Mouse (Mus musculus) heart, embryonic 13.5 days (tissue): ENCODE data around the gene Abtb2. TPM values are rescaled to one million over a fixed set of nuclear protein-coding genes. Genes with fewer than 3 reads are reported as not detected.

ENCODE experiments used
- ATAC-seq: fragments of 200-750 bp; cut with Nextera tagmentation; 2 replicates; pipeline ENCODE4 v1.8.0; 2017; ENCODE audit warnings: moderate TSS enrichment; ENCODE audit not compliant: insufficient number of reproducible peaks, low FRiP score, low TSS enrichment; ENCODE audit errors: extremely low read depth
- H3K27ac ChIP-seq: fragments of 300-500 bp; sonication (generic); replicated peaks from 2 replicates; pipeline ENCODE4 v1.5.1; 2015; ENCODE audit warnings: moderate library complexity, mild to moderate bottlenecking, inconsistent platforms
- H3K27me3 ChIP-seq: fragments of 300-500 bp; sonication (generic); replicated peaks from 2 replicates; pipeline ENCODE4 v1.6.1; 2015; ENCODE audit warnings: mild to moderate bottlenecking, inconsistent platforms
- H3K36me3 ChIP-seq: fragments of 300-500 bp; sonication (generic); 2 replicates; pipeline ENCODE4 v1.6.1; 2015; ENCODE audit warnings: mild to moderate bottlenecking, inconsistent platforms
- H3K4me1 ChIP-seq: fragments of 300-500 bp; sonication (generic); 2 replicates; pipeline ENCODE4 v1.6.1; 2015; ENCODE audit warnings: inconsistent platforms
- H3K4me2 ChIP-seq: fragments of 300-500 bp; sonication (generic); 2 replicates; pipeline ENCODE4 v1.6.1; 2015; ENCODE audit warnings: inconsistent platforms, mild to moderate bottlenecking, moderate library complexity
- H3K4me3 ChIP-seq: fragments of 300-500 bp; sonication (generic); 2 replicates; pipeline ENCODE4 v1.5.1; 2015; ENCODE audit warnings: moderate library complexity, mild to moderate bottlenecking, inconsistent platforms
- H3K9ac ChIP-seq: fragments of 300-500 bp; sonication (generic); 2 replicates; pipeline ENCODE4 v1.6.1; 2015; ENCODE audit warnings: inconsistent platforms, mild to moderate bottlenecking, moderate library complexity
- H3K9me3 ChIP-seq: fragments of 300-500 bp; sonication (generic); 2 replicates; pipeline ENCODE4 v1.6.1; 2016; ENCODE audit warnings: inconsistent platforms
- WGBS: fragments of 180-500 bp; shearing (Covaris S2); methylation state at CpG from one replicate; pipeline ENCODE4 v1.1.7; 2015; ENCODE audit warnings: mixed read lengths; 5-methylcytosine and 5-hydroxymethylcytosine counted together
- polyA plus RNA-seq: library from polyadenylated mRNA; unstranded; fragments of >200 nt; fragmentation: Nextera tagmentation; extraction: Ambion mirVana; gene quantifications from 2 replicates; pipeline ENCODE4 v1.2.1, GENCODE M21; 2015

Gene Abtb2
- polyA plus RNA-seq, 1 experiment from 2014 or later, result 17.4 TPM

GRCm38 (mm10) chr2:103690828-103691227, 124.7 kb downstream of the Abtb2 start:
- Histone ChIP-seq H3K27ac (peak overlapping the region; percentile 37; the same call in 1 of the 2 replicates), H3K9me3 (no peaks in the 10 kb centered on the region), H3K27me3 (no peaks in the 10 kb centered on the region), H3K9ac (no peak overlapping the region), H3K36me3 (peaks cover 4% of the 10 kb centered on the region), H3K4me1 (peaks cover 29% of the 10 kb centered on the region), H3K4me2 (no peak overlapping the region), H3K4me3 (no peak overlapping the region)
- WGBS, result 64% methylated on average over 5 of the region's 5 CpGs
- ATAC-seq, result no peak

DNA sequence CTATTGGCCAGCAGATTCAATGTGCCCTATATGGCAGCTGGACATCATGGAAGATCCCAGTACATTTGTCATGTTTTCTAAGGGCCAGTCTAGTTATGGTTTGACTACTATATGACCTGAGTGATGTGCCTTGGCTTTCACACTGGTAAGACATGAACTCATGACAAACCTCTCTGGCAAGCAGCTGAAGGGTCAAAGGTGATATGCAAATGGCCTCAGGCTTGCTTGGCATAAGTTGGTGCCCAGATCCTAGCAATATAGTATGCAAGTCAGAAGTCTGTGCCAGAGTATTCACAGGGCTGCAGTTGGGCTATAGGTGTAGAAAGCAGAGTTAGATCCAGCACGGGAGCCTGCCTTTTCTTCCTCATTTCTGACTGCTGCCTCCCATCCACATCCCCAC, 125.2 kb downstream of the Abtb2 start:
- no peaks in the 10 kb centered on the region for H3K27me3 ChIP-seq
- no peak overlapping the region for H3K4me3 ChIP-seq
- peaks cover 4% of the 10 kb centered on the region for H3K36me3 ChIP-seq
- WGBS, result 76% methylated on average over 1 of the region's 1 CpGs
- no peak overlapping the region for H3K27ac ChIP-seq
- no peaks in the 10 kb centered on the region for H3K9me3 ChIP-seq
- peaks cover 28% of the 10 kb centered on the region for H3K4me1 ChIP-seq
- H3K4me2 ChIP-seq, result no peak overlapping the region
- no peak for ATAC-seq
- no peak overlapping the region for H3K9ac ChIP-seq

DNA sequence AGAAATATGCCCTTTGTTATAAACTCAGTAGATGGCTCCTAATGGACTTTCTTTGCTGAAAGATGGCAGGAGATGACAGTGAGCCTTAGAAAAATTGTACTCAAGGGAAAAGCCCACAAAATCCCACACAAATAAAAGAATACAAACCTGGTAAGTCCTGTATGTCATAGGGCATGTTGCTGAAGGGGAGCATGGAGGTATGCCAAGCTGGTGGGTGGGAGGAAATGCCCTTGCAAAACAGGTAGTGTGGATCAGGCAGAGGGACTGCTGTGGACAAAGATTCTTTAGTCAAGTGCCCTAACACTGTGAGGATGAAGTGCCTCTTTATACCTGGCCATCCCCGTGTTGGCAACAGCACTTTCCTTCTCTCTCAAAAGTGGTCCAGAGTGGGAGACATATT, 126.7 kb downstream of the Abtb2 start:
- Histone ChIP-seq H3K36me3 (peaks cover 4% of the 10 kb centered on the region), H3K4me1 (peaks cover 28% of the 10 kb centered on the region), H3K27ac (no peak overlapping the region), H3K4me3 (no peak overlapping the region), H3K9me3 (no peaks in the 10 kb centered on the region), H3K9ac (no peak overlapping the region), H3K4me2 (no peak overlapping the region), H3K27me3 (no peaks in the 10 kb centered on the region)
- ATAC-seq, result no peak
- WGBS, result 62% methylated on average over 1 of the region's 1 CpGs

DNA sequence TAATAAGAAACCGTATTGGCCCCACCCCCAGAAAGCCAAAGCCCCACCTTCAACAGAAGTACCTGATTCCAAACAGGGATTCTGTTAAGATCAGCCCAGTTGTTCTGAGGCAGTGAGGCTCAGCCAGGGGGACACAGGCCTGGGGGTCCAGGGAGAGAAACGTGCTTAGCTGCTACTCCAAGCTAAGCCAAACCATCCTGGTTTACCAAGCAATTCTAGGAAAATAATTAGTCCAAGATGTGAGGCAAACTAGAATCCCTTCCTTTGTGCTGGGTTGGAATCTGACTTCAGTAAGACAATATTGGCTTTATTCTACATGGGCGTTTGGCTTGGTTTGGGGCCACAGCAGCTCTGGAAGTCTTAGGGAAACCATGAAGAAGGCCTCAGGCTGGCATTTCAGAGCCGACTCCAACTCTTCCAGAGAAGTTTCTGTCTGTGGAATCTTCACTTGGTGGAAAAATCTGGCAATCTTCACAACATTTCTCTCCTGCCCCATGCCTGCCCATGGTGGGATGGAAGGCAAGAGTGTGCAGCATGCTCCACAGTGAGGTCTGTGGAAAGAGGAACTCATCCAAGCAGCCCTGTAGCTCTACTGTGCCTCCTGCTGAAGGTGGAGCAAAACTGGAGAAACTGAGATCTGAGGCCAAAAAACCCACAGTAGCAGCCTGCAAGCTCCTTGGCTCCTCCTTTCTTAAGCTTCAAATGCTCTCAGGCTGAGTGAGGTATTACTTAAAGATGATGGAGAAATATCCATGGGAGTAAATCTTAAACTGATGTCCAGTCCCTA, 128.9 kb downstream of the Abtb2 start:
- no peak overlapping the region for H3K27ac ChIP-seq
- H3K4me1 ChIP-seq, result peaks cover 23% of the 10 kb centered on the region
- H3K27me3 ChIP-seq, result no peaks in the 10 kb centered on the region
- no peak for ATAC-seq
- WGBS, result 80% methylated on average over 4 of the region's 4 CpGs
- H3K4me2 ChIP-seq, result no peak overlapping the region
- no peak overlapping the region for H3K9ac ChIP-seq
- H3K36me3 ChIP-seq, result peaks cover 4% of the 10 kb centered on the region
- no peak overlapping the region for H3K4me3 ChIP-seq
- H3K9me3 ChIP-seq, result no peaks in the 10 kb centered on the region

- Histone ChIP-seq H3K4me1 (peaks cover 16% of the 10 kb centered on the region), H3K9ac (no peak overlapping the region), H3K4me3 (no peak overlapping the region), H3K27me3 (no peaks in the 10 kb centered on the region), H3K9me3 (no peaks in the 10 kb centered on the region), H3K4me2 (no peak overlapping the region), H3K36me3 (peaks cover 10% of the 10 kb centered on the region), H3K27ac (no peak overlapping the region)
- no peak for ATAC-seq
- 57% methylated on average over 3 of the region's 3 CpGs for WGBS
These were observed 130.1 kb downstream of the Abtb2 start for GRCm38 (mm10) chr2:103696177-103696576.

DNA sequence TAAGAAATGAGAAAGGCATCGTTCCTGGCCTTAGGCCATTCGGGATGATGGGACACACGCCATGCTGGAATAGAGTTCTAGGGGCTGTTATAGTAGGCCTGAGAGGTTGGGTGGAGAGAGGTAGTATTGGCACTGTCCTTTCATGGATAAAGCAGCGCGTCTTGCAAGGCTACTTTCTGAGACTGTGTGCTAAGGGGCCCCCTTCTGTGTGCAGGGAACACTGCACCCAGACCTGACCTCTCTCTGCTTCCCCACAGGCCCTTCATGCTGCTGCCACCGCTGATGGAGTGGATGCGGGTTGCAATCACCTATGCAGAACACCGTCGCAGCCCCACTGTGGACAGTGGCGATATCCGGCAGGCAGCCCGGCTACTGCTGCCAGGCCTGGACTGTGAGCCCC, 134.4 kb downstream of the Abtb2 start:
- Histone ChIP-seq H3K27ac (no peak overlapping the region), H3K4me2 (no peak overlapping the region), H3K4me1 (peaks cover 23% of the 10 kb centered on the region), H3K27me3 (no peaks in the 10 kb centered on the region), H3K9me3 (no peaks in the 10 kb centered on the region), H3K4me3 (no peak overlapping the region), H3K36me3 (peaks cover 46% of the 10 kb centered on the region), H3K9ac (no peak overlapping the region)
- 74% methylated on average over 12 of the region's 12 CpGs for WGBS
- no peak for ATAC-seq

DNA sequence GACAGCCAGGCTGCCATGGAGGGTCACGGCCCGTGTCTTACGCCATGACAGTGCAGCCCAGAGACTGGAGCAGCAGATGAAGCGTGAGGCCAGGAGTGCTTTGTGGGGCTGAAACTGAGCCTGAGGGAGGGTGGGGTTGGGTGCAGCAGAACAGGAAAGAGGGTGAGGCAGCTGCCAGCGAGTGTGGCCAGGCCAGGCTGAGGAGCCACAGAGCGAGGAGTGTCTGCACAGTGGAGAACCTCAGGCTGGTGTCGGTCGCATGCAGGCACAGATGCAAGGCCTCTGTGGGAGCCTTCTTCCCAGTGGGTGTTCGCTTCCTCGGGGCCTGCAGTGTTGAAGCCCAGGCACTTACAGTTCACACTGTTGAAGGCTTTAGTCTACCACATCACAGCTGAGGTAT, 137.2 kb downstream of the Abtb2 start:
- Histone ChIP-seq H3K4me2 (no peak overlapping the region), H3K27me3 (no peaks in the 10 kb centered on the region), H3K4me1 (peaks cover 38% of the 10 kb centered on the region), H3K36me3 (peaks cover 70% of the 10 kb centered on the region), H3K4me3 (no peak overlapping the region), H3K27ac (no peak overlapping the region), H3K9me3 (no peaks in the 10 kb centered on the region), H3K9ac (no peak overlapping the region)
- ATAC-seq, result no peak
- WGBS, result 70% methylated on average over 10 of the region's 10 CpGs

- no peaks in the 10 kb centered on the region for H3K27me3 ChIP-seq
These were observed 137.8 kb downstream of the Abtb2 start for GRCm38 (mm10) chr2:103703865-103704264.

DNA sequence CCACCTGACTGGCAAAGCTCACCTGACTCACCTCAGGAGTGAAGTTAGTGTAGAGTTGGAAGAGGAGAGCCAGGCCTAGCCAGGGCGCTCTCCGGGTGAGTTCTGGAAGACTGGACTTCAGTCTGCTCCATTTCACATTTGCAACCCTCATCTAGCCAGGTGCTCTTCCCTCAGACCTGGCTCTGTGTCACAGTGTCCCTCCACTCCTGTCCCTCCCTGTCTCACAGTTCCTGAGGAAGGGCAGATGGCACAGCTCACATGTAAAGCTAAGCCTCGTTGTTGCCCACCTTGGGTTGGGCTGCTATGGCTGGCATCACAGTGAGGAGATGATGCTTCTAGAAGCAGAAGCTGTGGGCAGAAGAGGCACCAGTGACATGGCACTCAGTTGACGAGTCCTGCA, 139.7 kb downstream of the Abtb2 start:
- H3K9me3 ChIP-seq, result no peaks in the 10 kb centered on the region
- H3K4me2 ChIP-seq, result peak overlapping the region; percentile 20; the same call in 1 of the 2 replicates
- 65% methylated on average over 4 of the region's 4 CpGs for WGBS
- H3K27me3 ChIP-seq, result no peaks in the 10 kb centered on the region
- peaks cover 35% of the 10 kb centered on the region for H3K4me1 ChIP-seq
- no peak overlapping the region for H3K4me3 ChIP-seq
- H3K9ac ChIP-seq, result peak overlapping the region; percentile 56; the same call in 1 of the 2 replicates
- peaks cover 93% of the 10 kb centered on the region for H3K36me3 ChIP-seq
- H3K27ac ChIP-seq, result peak overlapping the region; percentile 56
- no peak for ATAC-seq

More at GRCm38 (mm10) chr2:103703865-103704264, 137.8 kb downstream of the Abtb2 start:
- WGBS, result 59% methylated on average over 4 of the region's 4 CpGs
- H3K36me3 ChIP-seq, result peaks cover 76% of the 10 kb centered on the region
- no peaks in the 10 kb centered on the region for H3K9me3 ChIP-seq
- no peak overlapping the region for H3K4me2 ChIP-seq
- no peak overlapping the region for H3K4me3 ChIP-seq
- no peak for ATAC-seq
- H3K27ac ChIP-seq, result no peak overlapping the region
- H3K9ac ChIP-seq, result no peak overlapping the region
- peaks cover 38% of the 10 kb centered on the region for H3K4me1 ChIP-seq

GRCm38 (mm10) chr2:103706226-103706625, 140.1 kb downstream of the Abtb2 start:
- Histone ChIP-seq H3K4me1 (peaks cover 39% of the 10 kb centered on the region), H3K4me2 (peak overlapping the region; percentile 20; the same call in 1 of the 2 replicates), H3K27ac (peak overlapping the region; percentile 71), H3K27me3 (no peaks in the 10 kb centered on the region), H3K4me3 (no peak overlapping the region), H3K36me3 (peaks cover 93% of the 10 kb centered on the region), H3K9ac (peak overlapping the region; percentile 56; the same call in 1 of the 2 replicates), H3K9me3 (no peaks in the 10 kb centered on the region)
- 26% methylated on average over 11 of the region's 11 CpGs for whole genome bisulfite sequencing
- ATAC-seq, result peak; percentile 66; the same call in 1 of the 2 replicates

DNA sequence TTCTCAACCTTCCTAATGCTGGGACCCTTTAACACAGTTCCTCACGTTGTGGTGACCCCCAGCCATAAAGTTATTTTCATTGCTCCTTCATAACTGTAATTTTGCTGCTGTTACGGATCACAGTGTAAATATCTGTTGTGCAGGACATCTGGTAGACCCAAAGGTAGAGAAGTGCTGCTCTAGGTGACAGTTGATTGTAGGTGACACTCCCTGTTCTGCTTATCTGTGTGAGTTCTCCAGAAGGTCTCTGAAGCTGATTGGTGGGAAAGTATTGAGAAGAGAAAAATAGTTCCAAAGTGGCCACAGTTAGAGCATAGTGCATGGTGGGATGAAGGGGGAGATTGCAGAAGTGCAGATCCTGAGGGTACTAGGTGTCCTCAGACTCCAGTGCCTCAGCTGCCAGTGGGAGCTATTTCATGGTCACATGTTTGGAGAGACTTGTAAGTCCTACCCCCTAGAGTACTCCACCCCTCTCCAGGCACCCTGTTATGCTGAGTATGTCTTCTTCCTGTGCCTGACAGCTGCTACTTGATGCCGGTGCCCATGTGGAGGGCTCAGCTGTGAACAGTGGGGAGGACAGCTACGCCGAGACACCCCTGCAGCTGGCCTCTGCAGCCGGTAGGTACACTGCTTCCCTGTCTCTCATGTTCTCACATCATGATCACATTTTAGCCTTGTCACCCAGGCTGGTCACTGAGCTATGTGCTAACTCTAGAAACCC, 141.1 kb downstream of the Abtb2 start:
- Histone ChIP-seq H3K27ac (peak overlapping the region; percentile 71), H3K27me3 (no peaks in the 10 kb centered on the region), H3K4me2 (no peak overlapping the region), H3K36me3 (peaks cover 94% of the 10 kb centered on the region), H3K9me3 (no peaks in the 10 kb centered on the region), H3K4me3 (no peak overlapping the region), H3K9ac (no peak overlapping the region), H3K4me1 (peaks cover 39% of the 10 kb centered on the region)
- WGBS, result 63% methylated on average over 6 of the region's 6 CpGs
- no peak for ATAC-seq
